Mouse (Mus musculus): ENCODE measurements around the gene Adgrl1.
A peak's percentile ranks its signal among the peaks of the same experiment; 100 is the strongest.
"Not testable (repeated sequence)": the region's sequence is repeated elsewhere in the genome, so short reads cannot be mapped to it uniquely, and the experiment has no call there.

The Adgrl1 gene

DNA sequence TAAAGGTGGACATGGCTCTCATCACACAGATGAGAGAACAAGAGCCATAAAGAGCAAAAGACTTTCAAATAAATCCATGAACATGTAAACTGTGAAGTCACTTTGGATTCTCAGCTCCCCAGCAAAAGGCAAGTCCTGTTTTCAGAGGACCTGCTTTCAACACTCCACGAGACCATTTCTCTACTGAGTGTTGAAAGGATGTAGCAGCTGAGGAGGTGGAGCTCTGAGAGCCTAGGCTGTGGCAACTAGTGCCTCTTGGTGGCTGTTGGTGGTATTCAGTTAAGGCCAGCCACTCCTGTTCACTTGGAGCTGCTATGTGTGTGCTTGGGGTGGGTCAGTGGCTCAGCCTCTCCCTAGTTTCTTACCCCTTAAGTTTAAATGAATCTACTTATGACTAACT is 56.9 kb downstream of the Adgrl1 start:
- no peak for DNase-seq

GRCm38 (mm10) chr8:83964015-83964765 is 64.3 kb downstream of the Adgrl1 start:
- DNase-seq: no peak

DNA sequence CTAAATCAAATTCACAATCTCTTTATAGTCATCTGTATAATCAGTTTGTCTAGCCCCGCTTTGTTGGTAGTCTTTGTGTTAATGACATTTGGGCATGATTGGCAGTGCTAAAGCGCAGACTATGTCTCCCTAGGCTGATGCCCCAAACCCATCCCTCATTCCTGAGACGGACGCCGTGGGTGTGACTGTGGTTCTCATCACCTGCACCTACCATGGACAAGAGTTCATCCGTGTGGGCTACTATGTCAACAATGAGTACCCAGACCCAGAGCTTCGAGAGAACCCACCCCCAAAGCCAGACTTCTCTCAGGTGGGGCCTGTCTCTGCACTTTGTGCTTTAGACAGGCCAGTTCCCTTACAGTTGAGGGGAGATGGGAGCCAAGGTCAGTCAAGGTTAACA is 67.8 kb downstream of the Adgrl1 start:
- no peak for DNase-seq

DNA sequence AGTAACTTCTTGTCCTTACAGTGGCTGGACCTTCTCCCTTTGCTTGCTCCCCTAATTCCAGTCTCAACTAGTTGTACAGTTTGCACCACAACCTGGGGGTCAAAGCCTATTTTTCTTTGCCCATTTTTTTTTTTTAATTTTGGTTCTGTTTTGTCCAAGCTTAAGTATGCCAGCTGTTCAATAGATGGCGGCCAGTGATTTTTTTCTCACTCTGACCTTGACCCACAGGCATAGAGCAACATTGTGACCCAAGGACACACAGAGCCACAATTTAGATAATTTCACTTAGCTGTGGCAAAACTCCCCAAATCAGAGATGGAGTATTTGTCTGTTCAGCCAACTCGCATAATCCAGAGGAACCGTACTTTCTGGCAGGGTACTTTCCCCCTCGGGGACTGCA is 71.2 kb downstream of the Adgrl1 start:
- no peak for DNase-seq

- DNase-seq: no peak
These were observed 71.8 kb downstream of the Adgrl1 start for GRCm38 (mm10) chr8:83971661-83972060.

DNA sequence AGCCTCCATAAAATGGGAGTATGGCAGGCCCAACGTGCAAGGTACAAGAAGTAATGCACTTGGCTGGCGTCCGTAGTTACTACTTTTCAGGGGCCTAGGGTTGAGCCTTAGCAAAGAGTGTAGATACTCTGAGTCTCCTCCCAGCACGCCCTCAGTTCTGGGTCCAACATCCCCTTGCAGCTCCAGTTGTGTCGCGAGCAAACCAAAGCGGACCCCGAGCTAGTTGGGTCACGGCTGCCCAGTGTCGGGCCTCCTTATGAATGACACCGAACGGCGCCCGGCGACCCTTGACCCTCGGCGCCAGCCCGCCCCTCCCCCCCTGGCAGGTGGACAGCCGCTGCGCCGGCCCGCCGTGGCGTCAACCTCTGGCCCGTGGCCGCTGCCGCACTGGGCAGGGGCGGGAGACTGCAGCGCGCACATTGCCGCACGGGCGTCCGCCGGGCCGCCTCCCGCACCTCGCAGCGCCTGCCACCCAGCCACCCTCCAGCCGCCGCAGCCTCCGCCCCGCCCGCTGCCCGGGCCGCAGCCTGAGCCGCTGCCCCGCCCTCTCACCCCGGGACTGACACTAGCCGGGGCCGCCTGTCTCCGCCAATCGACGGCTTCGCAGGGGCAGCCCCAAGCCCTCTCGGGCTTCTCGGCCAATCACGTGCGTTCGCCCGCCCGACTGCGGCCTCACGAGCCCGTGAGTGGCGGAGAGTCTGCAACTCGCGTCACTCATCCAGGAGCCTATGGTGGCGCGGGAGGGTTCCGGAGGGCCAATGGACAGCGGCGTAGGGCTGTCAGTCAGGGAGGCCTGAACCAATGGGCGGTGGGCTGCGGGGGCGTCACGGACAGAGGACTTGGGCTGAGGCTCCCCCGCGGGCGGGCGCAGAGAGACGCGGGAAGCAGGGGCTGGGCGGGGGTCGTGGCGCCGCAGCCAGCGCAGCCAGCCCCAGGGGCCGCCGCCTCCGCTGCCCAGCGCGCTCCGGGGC is 72.5 kb downstream of the Adgrl1 start, which contains the start of gene Prkaca:
Gene Prkaca (plus strand): TSS at position 844 of the 971 bp plus-strand sequence.
- peak; percentile 100 for DNase-seq

GRCm38 (mm10) chr8:83973161-83974031 is 73.5 kb downstream of the Adgrl1 start:
- DNase-seq: no peak

- no peak for DNase-seq
These were observed 74.6 kb downstream of the Adgrl1 start for GRCm38 (mm10) chr8:83974521-83974920.

- no peak for DNase-seq
These were observed 76.3 kb downstream of the Adgrl1 start for GRCm38 (mm10) chr8:83976101-83976630.

DNA sequence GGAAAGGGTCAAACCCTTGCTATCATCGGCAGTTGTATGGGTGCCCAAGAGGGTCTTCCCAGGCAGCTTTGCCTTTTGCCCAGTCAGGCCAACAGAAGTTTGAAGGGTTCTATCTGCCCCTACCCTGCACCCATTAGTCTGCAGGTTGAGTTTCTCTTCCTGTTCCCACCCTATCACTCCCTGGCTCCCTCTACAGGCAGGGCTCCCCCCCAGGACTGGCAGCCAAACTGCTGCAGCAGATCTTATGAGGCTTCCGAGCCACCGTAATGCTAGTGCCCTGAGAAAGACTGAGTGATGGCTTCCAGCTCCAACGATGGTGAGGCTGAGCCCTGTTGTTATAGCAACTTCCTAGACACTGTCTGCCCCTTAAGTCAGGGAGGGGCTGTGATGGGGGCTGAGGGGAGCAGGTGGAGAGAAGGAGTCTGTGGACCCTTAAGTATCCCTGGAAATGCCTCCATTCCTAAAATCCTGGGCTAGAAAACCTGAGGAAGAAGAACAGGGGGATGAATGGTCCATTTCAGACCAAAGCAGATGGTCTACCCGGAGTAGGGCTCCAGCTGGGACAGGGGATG is 77.0 kb downstream of the Adgrl1 start:
- no peak for DNase-seq

- DNase-seq: no peak
These were observed 77.7 kb downstream of the Adgrl1 start for GRCm38 (mm10) chr8:83977646-83978045.

DNA sequence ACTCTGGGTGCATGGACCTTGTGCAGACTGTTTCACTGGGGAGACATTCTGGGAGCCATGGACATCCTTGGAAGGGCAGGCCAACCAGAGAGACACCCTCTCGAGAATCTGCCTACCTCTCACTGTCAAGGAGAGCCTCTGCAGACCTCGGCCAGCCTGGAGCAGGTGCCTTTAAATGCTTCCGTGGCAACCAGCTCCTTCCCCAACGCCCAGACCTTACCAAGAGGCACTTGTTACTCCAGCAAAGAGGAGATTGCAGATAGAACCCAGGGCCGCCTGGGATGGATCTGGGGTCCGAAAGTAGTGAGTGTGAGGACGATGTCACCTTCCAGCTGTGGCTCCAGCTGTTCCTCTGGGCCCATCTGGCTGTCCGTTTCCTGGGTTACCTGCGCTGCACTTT is 78.3 kb downstream of the Adgrl1 start:
- DNase-seq: no peak

GRCm38 (mm10) chr8:83980250-83980649 is 80.3 kb downstream of the Adgrl1 start:
- no peak for DNase-seq

DNA sequence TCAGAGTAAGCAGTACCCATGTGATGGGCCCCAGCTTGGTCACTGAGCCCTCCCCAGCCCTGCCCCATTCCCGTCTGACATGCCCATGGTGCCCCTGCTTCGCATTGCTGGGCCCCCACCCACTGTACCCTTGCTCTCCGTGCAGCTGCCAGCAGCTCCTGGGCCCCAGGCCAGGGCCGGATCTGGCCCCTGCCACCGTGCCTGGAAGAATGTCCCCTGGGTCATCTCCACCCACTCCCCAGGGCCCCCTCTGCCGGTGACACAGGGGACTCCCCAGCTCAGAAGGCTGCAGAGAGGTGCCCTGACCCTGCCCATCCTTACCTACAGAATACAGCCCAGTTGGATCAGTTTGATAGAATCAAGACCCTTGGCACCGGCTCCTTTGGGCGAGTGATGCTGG is 80.9 kb downstream of the Adgrl1 start:
- DNase-seq: no peak

DNA sequence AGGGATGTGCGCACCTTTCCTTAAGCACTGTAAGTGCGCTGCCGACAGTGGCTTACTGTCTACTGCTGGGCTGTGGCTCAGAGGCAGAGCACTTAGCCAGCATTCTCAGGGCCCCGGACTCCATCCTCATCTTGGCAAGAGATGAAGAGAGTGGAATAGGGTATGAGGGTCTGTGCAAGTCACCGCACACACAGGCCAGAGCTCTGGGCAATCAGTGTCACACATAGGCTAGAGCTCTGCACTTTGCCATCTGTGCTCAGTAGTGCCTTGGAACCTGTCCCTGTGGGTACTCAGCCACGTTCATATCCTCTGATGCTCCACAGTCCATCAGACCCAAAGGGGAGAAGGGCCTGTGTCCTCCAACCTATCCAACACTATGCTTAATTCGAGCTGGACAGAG is 81.6 kb downstream of the Adgrl1 start:
- no peak for DNase-seq

GRCm38 (mm10) chr8:83982449-83982848 is 82.5 kb downstream of the Adgrl1 start:
- DNase-seq: no peak

DNA sequence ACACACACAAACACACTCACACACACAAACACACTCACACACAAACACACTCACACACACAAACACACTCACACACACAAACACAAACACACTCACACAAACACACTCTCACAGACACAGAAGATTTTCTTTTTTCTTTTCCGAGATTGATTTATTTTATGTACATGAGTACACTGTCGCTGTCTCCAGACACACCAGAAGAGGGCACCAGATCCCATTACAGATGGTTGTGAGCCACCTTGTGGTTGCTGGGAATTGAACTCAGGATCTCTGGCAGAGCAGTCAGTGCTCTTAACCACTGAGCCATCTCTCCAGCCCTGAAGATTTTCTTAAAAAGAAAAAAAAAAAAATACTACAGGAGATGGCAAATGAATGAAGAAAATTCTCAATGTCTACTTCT is 83.3 kb downstream of the Adgrl1 start:
- DNase-seq: not testable (repeated sequence)

GRCm38 (mm10) chr8:83989243-83989642 is 89.3 kb downstream of the Adgrl1 start:
- DNase-seq: no peak

GRCm38 (mm10) chr8:83990170-83990569 is 90.3 kb downstream of the Adgrl1 start:
- DNase-seq: no peak

Data from layer of hippocampus, adult 9-11 months (tissue).